Mouse (Mus musculus) embryonic fibroblast, embryonic 13.5 days (primary cell): ENCODE data around the gene Zfp809.

ENCODE experiments used
- CTCF ChIP-seq: IDR thresholded peaks from 2 replicates; pipeline ENCODE4 v1.5.1; 2011; ENCODE audit warnings: mild to moderate bottlenecking, control low read depth, low read length, moderate library complexity, borderline replicate concordance; ENCODE audit not compliant: insufficient read depth
- POLR2A ChIP-seq: IDR thresholded peaks from 2 replicates; pipeline ENCODE4 v1.6.1; 2011; ENCODE audit warnings: low read depth, mild to moderate bottlenecking, control low read depth, low read length, moderate library complexity

DNA sequence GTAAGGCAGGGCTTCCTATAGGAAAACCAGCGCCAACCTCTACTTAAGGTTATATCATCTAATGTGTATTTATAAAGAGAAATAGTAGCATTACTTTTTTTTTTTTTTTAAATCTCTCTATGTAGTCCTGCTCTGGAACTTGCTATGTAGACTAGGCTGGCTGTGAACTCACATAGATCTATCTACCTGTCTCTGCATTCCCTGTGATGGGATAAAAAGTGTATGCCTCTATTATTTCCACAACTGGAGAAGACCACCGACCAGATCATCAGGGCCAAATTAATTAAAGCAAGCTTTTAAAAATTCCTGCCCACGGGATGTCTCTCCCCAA is 34.5 kb downstream of the Zfp809 start:
- TF ChIP-seq CTCF (no peak), POLR2A (no peak)
